Mouse (Mus musculus): Measurements from ENCODE around the gene Smim15.
A peak's percentile ranks its signal among the peaks of the same experiment; 100 is the strongest.

Gene Smim15

GRCm38 (mm10) chr13:108063374-108064134 lies 19.3 kb downstream of the Smim15 start:
- DNase-seq, result no peak

GRCm38 (mm10) chr13:108064331-108064730 lies 20.1 kb downstream of the Smim15 start:
- no peak for DNase-seq

GRCm38 (mm10) chr13:108066021-108066420 lies 21.8 kb downstream of the Smim15 start:
- DNase-seq, result no peak

- DNase-seq, result no peak
These were observed 24.9 kb downstream of the Smim15 start for GRCm38 (mm10) chr13:108069151-108069550.

GRCm38 (mm10) chr13:108070171-108070570 lies 25.9 kb downstream of the Smim15 start:
- DNase-seq, result no peak

- DNase-seq, result peak; percentile 62 to 64
These were observed 33.2 kb downstream of the Smim15 start for GRCm38 (mm10) chr13:108077476-108077875.

GRCm38 (mm10) chr13:108077901-108078300 lies 33.7 kb downstream of the Smim15 start:
- DNase-seq, result no peak

- peak; percentile 61 to 65 for DNase-seq
These were observed 39.8 kb downstream of the Smim15 start for GRCm38 (mm10) chr13:108084086-108084485.

GRCm38 (mm10) chr13:108086036-108086435 lies 41.8 kb downstream of the Smim15 start:
- DNase-seq, result no peak

- no peak for DNase-seq
These were observed 42.5 kb downstream of the Smim15 start for GRCm38 (mm10) chr13:108086724-108087123.

- DNase-seq, result no peak
These were observed 48.0 kb downstream of the Smim15 start for GRCm38 (mm10) chr13:108092290-108092689.

- DNase-seq, result no peak
These were observed 50.4 kb downstream of the Smim15 start for GRCm38 (mm10) chr13:108094681-108095080.

GRCm38 (mm10) chr13:108095617-108096016 lies 51.4 kb downstream of the Smim15 start:
- DNase-seq, result peak; percentile 95 to 97

- DNase-seq, result peak in 1 of 2 experiments; percentile 23
These were observed 52.2 kb downstream of the Smim15 start for GRCm38 (mm10) chr13:108096446-108096845.
